Mouse (Mus musculus) intestine, postnatal 0 days (tissue): ENCODE measurements around the gene Sh2d3c. TPM values are rescaled to one million over a fixed set of nuclear protein-coding genes. Genes with fewer than 3 reads are reported as not detected.

Experiments used
- ATAC-seq: fragments of 200-750 bp; cut with Nextera tagmentation; 2 replicates; pipeline ENCODE4 v1.8.0; 2017; ENCODE audit warnings: mild to moderate bottlenecking, moderate TSS enrichment, moderate library complexity
- H3K27ac ChIP-seq: fragments of 300-500 bp; sonication (generic); 2 replicates; pipeline ENCODE4 v1.5.1; 2014; ENCODE audit warnings: mild to moderate bottlenecking, low read depth, low read length, moderate library complexity
- H3K27me3 ChIP-seq: fragments of 300-500 bp; sonication (generic); replicated peaks from 2 replicates; pipeline ENCODE4 v1.6.1; 2014; ENCODE audit warnings: low read length, mixed read lengths; ENCODE audit not compliant: control insufficient read depth, insufficient read depth
- H3K36me3 ChIP-seq: fragments of 300-500 bp; sonication (generic); 2 replicates; pipeline ENCODE4 v1.6.1; 2014; ENCODE audit warnings: mild to moderate bottlenecking, moderate library complexity; ENCODE audit not compliant: control insufficient read depth, insufficient read depth
- H3K4me1 ChIP-seq: fragments of 300-500 bp; sonication (generic); replicated peaks from 2 replicates; pipeline ENCODE4 v1.6.1; 2014; ENCODE audit warnings: antibody characterized with exemption, low read length, mixed read lengths; ENCODE audit not compliant: control insufficient read depth, insufficient read depth
- H3K4me2 ChIP-seq: fragments of 300-500 bp; sonication (generic); replicated peaks from 2 replicates; pipeline ENCODE4 v1.6.1; 2014; ENCODE audit warnings: low read depth, mild to moderate bottlenecking, moderate library complexity
- H3K4me3 ChIP-seq: fragments of 300-500 bp; sonication (generic); 2 replicates; pipeline ENCODE4 v1.5.1; 2014; ENCODE audit warnings: low read depth, low read length
- H3K9ac ChIP-seq: fragments of 300-500 bp; sonication (generic); 2 replicates; pipeline ENCODE4 v1.6.1; 2014; ENCODE audit warnings: mild to moderate bottlenecking, low read depth, low read length
- H3K9me3 ChIP-seq: fragments of 300-500 bp; sonication (generic); 2 replicates; pipeline ENCODE4 v1.6.1; 2016; ENCODE audit warnings: mixed run types; ENCODE audit not compliant: control insufficient read depth
- CTCF ChIP-seq: sonication (generic); IDR thresholded peaks from 2 replicates; pipeline ENCODE4 v1.5.1; 2016; ENCODE audit warnings: low read depth, mild to moderate bottlenecking, control low read depth, antibody characterized with exemption, moderate library complexity
- WGBS: fragments of 180-500 bp; shearing (Covaris S2); extraction: QIAGEN DNeasy Blood & Tissue Kit; methylation state at CpG from one replicate; pipeline ENCODE4 v1.1.7; 2014; 5-methylcytosine and 5-hydroxymethylcytosine counted together
- polyA plus RNA-seq: library from polyadenylated mRNA; unstranded; fragments of >200 nt; fragmentation: Nextera tagmentation; extraction: Ambion mirVana; gene quantifications from 2 replicates; pipeline ENCODE4 v1.2.1, GENCODE M21; 2015

Gene Sh2d3c
- polyA plus RNA-seq, 1 experiment from 2014 or later = 11.2 TPM

GRCm38 (mm10) chr2:32736306-32736829 lies 15.5 kb downstream of the Sh2d3c start:
- no peaks in the 10 kb centered on the region for H3K4me1 ChIP-seq
- no peaks in the 10 kb centered on the region for H3K36me3 ChIP-seq
- 41% methylated on average over 3 of the region's 3 CpGs for WGBS
- H3K27ac ChIP-seq = no peak overlapping the region
- peaks cover 10% of the 10 kb centered on the region for H3K27me3 ChIP-seq
- no peak overlapping the region for H3K4me2 ChIP-seq
- peak; percentile 49; the same call in 1 of the 2 replicates for ATAC-seq
- no peak overlapping the region for H3K4me3 ChIP-seq
- H3K9me3 ChIP-seq = no peaks in the 10 kb centered on the region
- TF ChIP-seq CTCF = no peak
- H3K9ac ChIP-seq = no peak overlapping the region; the same call in 1 of the 2 replicates

DNA sequence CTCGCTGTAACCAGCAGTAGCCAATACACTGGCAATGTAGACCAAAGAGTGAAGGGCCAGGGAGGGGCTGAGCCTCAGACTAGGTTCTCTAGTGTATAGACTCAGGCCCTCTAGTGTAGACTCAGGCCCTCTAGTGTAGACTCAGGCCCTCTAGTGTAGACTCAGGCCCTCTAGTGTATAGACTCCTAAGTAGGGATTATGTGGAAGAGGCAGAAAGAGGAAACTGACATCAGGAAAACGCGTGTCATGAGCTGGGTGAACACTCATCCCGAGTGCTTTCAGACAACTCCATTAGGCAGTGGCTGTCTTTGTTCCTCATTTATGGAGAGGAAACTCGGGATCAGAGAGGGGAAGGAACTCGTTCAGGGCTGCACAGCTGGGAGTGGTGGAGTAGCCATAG lies 16.2 kb downstream of the Sh2d3c start:
- H3K4me1 ChIP-seq = no peaks in the 10 kb centered on the region
- WGBS = 62% methylated on average over 6 of the region's 6 CpGs
- H3K4me3 ChIP-seq = no peak overlapping the region
- H3K27me3 ChIP-seq = peaks cover 16% of the 10 kb centered on the region
- TF ChIP-seq CTCF = 0 out of 2 replicates have a peak, but pooled peaks have one; percentile 13
- no peak overlapping the region for H3K4me2 ChIP-seq
- no peak for ATAC-seq
- H3K36me3 ChIP-seq = no peaks in the 10 kb centered on the region
- H3K9me3 ChIP-seq = no peaks in the 10 kb centered on the region
- no peak overlapping the region for H3K27ac ChIP-seq
- H3K9ac ChIP-seq = no peak overlapping the region

- H3K4me2 ChIP-seq = no peak overlapping the region
- WGBS = 63% methylated on average over 4 of the region's 4 CpGs
- no peaks in the 10 kb centered on the region for H3K9me3 ChIP-seq
- no peak for TF ChIP-seq CTCF
- H3K27ac ChIP-seq = no peak overlapping the region
- H3K36me3 ChIP-seq = no peaks in the 10 kb centered on the region
- peaks cover 23% of the 10 kb centered on the region for H3K27me3 ChIP-seq
- H3K4me1 ChIP-seq = no peaks in the 10 kb centered on the region
- H3K4me3 ChIP-seq = no peak overlapping the region
- no peak overlapping the region for H3K9ac ChIP-seq
- no peak for ATAC-seq
These were observed 18.5 kb downstream of the Sh2d3c start for GRCm38 (mm10) chr2:32739311-32739710.

DNA sequence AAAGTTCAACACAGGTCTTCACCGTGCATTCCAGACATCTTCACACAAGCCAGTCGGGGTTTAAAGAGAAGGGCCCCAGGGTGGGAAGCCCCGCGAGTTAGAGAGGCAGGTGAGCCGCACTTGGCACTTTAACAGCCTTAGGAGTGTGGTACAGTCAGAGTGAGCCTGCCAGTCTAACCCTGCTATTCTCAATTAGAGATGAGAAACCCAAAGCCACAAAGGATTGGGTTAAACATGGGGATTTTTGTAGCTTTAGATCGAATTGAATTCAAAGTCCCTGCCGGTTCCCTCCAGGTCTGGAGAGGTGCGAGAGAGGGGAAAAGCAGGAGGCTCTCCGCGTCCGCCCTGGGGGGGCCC lies 20.0 kb downstream of the Sh2d3c start, which contains the start of gene 6330409D20Rik:
Gene 6330409D20Rik (minus strand): TSS at position 101 of the 357 bp plus-strand sequence.
- 10% methylated on average over 11 of the region's 11 CpGs for WGBS

DNA sequence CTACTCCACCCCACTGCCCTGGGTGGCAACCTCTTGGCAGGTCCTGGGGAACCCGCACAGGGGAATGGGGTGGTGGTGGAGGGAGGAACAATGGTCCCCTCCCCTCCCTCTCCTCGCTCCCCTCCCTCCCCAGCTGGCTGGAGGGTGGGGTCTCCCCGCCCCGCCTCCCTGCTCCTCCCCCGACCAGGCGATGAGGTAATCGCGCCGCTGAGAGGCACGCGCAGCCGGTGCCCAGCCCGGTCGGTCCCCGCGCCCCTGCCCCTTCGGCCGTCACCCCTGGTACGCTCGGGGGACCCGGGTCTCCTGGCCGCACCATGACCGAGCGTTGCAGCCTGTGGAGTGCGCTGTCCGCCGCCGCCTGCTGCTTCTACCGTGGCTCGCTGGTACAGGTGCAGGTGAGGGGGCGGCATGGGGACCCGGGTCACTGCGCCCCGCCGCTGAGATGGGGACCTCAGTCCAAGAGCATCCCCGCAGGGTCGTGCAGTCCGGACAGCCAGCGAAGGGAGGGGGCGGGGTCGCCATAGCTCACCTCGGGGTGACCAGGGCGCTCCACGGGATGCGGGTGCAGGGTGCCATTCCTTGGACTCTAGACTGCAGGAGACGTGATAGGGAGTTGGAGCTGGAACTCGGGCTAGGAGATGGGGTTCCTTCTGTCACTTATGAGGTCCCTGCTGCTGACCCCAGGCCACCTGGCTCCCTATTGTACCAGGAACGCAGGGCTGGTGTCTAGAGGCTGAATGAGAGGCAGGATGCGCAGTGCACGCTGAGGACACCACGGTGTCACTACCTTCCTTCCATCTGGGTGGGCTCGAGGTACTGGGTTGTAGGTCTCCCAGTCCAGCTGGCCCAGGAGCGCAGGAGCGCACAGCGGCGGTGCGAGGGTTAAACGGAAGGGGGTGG lies 20.7 kb downstream of the Sh2d3c start:
- Histone ChIP-seq H3K27ac (no peak overlapping the region), H3K27me3 (peaks cover 23% of the 10 kb centered on the region), H3K9me3 (no peaks in the 10 kb centered on the region), H3K4me1 (no peaks in the 10 kb centered on the region), H3K36me3 (0 out of 2 replicates have a peak, but pooled peaks cover 8% of the 10 kb centered on the region), H3K4me3 (peak overlapping the region; percentile 37), H3K4me2 (peak overlapping the region; percentile 70), H3K9ac (peak overlapping the region; percentile 11; the same call in 1 of the 2 replicates)
- peak; percentile 14; the same call in 1 of the 2 replicates for TF ChIP-seq CTCF
- WGBS = 10% methylated on average over 56 of the region's 58 CpGs
- 0 out of 2 replicates have a peak, but pooled peaks have one; percentile 17 for ATAC-seq

More for the DNA sequence above, 20.0 kb downstream of the Sh2d3c start, which contains the start of gene 6330409D20Rik:
- Histone ChIP-seq H3K27ac (no peak within 1 kb of the TSS), H3K4me2 (peak within 1 kb of the TSS; percentile 70), H3K36me3 (0 out of 2 replicates have a peak, but pooled peaks cover 5% of the 10 kb centered on the region), H3K27me3 (peaks cover 23% of the 10 kb centered on the region), H3K9me3 (no peaks in the 10 kb centered on the region), H3K9ac (peak within 1 kb of the TSS; percentile 11; the same call in 1 of the 2 replicates), H3K4me3 (peak within 1 kb of the TSS; percentile 37), H3K4me1 (no peaks in the 10 kb centered on the region)
- no peak for TF ChIP-seq CTCF
- no peak for ATAC-seq

GRCm38 (mm10) chr2:32742173-32742531 lies 21.3 kb downstream of the Sh2d3c start:
- Histone ChIP-seq H3K9me3 (no peaks in the 10 kb centered on the region), H3K36me3 (0 out of 2 replicates have a peak, but pooled peaks cover 8% of the 10 kb centered on the region), H3K27ac (no peak overlapping the region), H3K4me2 (peak overlapping the region; percentile 70), H3K27me3 (peaks cover 23% of the 10 kb centered on the region), H3K4me1 (no peaks in the 10 kb centered on the region), H3K4me3 (peak overlapping the region; percentile 37; the same call in 1 of the 2 replicates), H3K9ac (no peak overlapping the region)
- no peak for TF ChIP-seq CTCF
- no peak for ATAC-seq
- 10% methylated on average over 18 of the region's 18 CpGs for WGBS
